Mouse (Mus musculus) bone marrow macrophage, adult 2 months (primary cell): ENCODE measurements around the gene Pwwp2b.

Source experiments
- CTCF ChIP-seq: IDR thresholded peaks from 2 replicates; pipeline ENCODE4 v1.5.1; 2012; ENCODE audit warnings: low read depth, mild to moderate bottlenecking, low read length, moderate library complexity
- POLR2A ChIP-seq: IDR thresholded peaks from 2 replicates; pipeline ENCODE4 v1.6.1; 2012; ENCODE audit warnings: mild to moderate bottlenecking, low read depth, low read length, borderline replicate concordance

GRCm38 (mm10) chr7:139251881-139252301 lies 3.6 kb downstream of the Pwwp2b start:
- no peak for TF ChIP-seq CTCF
- TF ChIP-seq POLR2A, result no peak
